Mouse (Mus musculus): Measurements from ENCODE around the gene Actr6. TPM values are rescaled to one million over a fixed set of nuclear protein-coding genes. Genes with fewer than 3 reads are reported as not detected.

Gene Actr6
- polyA plus RNA-seq, 1 experiment from 2014 or later = 47.9 TPM

DNA sequence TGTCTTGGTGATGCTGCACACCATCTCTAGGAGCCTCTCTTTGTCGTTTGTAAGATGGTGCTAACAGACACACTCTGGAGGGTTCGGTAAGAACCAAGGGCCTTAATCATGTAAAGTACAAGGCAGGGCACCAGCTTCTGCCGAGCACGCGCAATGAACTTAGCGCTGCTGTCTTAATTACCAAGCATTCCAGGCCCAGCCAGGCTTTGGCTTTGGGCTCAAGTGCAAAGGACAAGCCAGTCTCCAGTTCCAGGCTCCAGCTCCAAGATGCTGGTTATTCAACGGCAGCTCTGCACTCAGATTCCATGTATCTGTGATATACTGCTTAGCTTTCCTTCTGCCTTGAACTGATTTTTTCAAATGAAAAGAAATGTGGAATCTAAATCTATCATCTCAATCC lies 64.5 kb downstream of the Actr6 start:
- Histone ChIP-seq H3K4me2 (replicated peaks) (no peak overlapping the region), H3K4me3 (no peak overlapping the region), H3K27me3 (replicated peaks) (no peaks in the 10 kb centered on the region), H3K4me1 (no peaks in the 10 kb centered on the region), H3K9ac (no peak overlapping the region), H3K27ac (no peak overlapping the region), H3K36me3 (peaks cover 7% of the 10 kb centered on the region; the same call in 1 of the 2 replicates), H3K9me3 (no peaks in the 10 kb centered on the region)
- WGBS = 83% methylated on average over 7 of the region's 7 CpGs
- no peak for ATAC-seq (ENCODE audit: low FRiP score, low read depth)

- peaks cover 15% of the 10 kb centered on the region for H3K36me3 ChIP-seq
- no peaks in the 10 kb centered on the region for H3K9me3 ChIP-seq
- H3K27me3 ChIP-seq (replicated peaks) = no peaks in the 10 kb centered on the region
- H3K27ac ChIP-seq = no peak overlapping the region
- no peak overlapping the region for H3K4me3 ChIP-seq
- H3K4me2 ChIP-seq (replicated peaks) = no peak overlapping the region
- whole genome bisulfite sequencing = 93% methylated on average over 9 of the region's 9 CpGs
- ATAC-seq (ENCODE audit: low FRiP score, low read depth) = no peak
- no peak overlapping the region for H3K9ac ChIP-seq
- no peaks in the 10 kb centered on the region for H3K4me1 ChIP-seq
Observed at GRCm38 (mm10) chr10:89665679-89666078, 66.4 kb downstream of the Actr6 start.

- H3K4me2 ChIP-seq (replicated peaks) = no peak overlapping the region
Observed at GRCm38 (mm10) chr10:89664977-89665645, 67.0 kb downstream of the Actr6 start.

More at GRCm38 (mm10) chr10:89664977-89665645, 67.0 kb downstream of the Actr6 start:
- H3K27me3 ChIP-seq (replicated peaks) = no peaks in the 10 kb centered on the region
- ATAC-seq (ENCODE audit: low FRiP score, low read depth) = no peak
- H3K4me3 ChIP-seq = no peak overlapping the region
- no peak overlapping the region for H3K27ac ChIP-seq
- H3K9me3 ChIP-seq = no peaks in the 10 kb centered on the region
- no peak overlapping the region for H3K9ac ChIP-seq
- H3K36me3 ChIP-seq = peaks cover 16% of the 10 kb centered on the region
- WGBS = 94% methylated on average over 8 of the region's 8 CpGs
- H3K4me1 ChIP-seq = no peaks in the 10 kb centered on the region

Other genes starting within 250 kb of the Actr6 start
- not detected in 2 replicates for gene Nr1h4, start 198.7 kb downstream of the Actr6 start, polyA plus RNA-seq (2016; fragmentation: Nextera tagmentation; extraction: Ambion mirVana)
- 0.20 and 0.27 TPM in 2 replicates for gene Slc17a8, start 111.0 kb downstream of the Actr6 start, polyA plus RNA-seq (2016; fragmentation: Nextera tagmentation; extraction: Ambion mirVana)
- 11.1 and 11.3 TPM in 2 replicates for gene Scyl2, start 46.0 kb downstream of the Actr6 start, polyA plus RNA-seq (2016; fragmentation: Nextera tagmentation; extraction: Ambion mirVana)
- 28.9 and 31.9 TPM in 2 replicates for gene Uhrf1bp1l, start 12.7 kb upstream of the Actr6 start, polyA plus RNA-seq (2016; fragmentation: Nextera tagmentation; extraction: Ambion mirVana)
- gene Anks1b, start 141.2 kb upstream of the Actr6 start, polyA plus RNA-seq (2016; fragmentation: Nextera tagmentation; extraction: Ambion mirVana) = 23.2 and 25.1 TPM in 2 replicates

Measured in neural tube, embryonic 12.5 days (tissue).